8 mouse cellular contexts compared by ENCODE assay signal in the genomic region with DNA sequence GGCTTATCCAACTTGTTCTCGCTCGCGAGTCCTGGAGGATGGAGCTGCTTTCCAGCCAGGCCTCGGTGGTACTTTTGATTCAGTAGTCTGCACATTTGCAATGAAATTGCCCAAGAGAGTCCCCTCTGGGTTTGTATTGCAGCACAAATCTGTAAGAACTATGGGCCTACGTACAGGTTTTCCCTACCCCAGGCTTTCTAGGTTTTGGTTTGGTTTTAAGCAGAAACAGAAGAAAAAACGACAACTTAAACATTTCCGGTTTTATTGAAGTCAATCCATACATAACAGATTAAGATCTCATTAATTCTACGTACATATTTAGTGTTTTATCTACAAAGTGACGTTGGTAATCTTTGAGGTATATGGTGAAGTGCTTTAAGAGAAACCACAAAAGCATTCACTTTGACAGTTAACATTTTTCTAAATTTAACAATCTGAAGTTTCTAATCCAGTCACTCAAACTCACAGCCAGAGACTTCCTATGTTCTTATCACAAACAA. TPM values are rescaled to one million over a fixed set of nuclear protein-coding genes. Genes with fewer than 3 reads are reported as not detected.
A peak's percentile ranks its signal among the peaks of the same experiment; 100 is the strongest.
DNase-seq lines count a peak whose midpoint lies in the region; ATAC-seq lines count a peak whose summit lies in the region.

No protein-coding gene starts in this region.

- H3K27ac ChIP-seq in limb, embryonic 11.5 days (replicated peaks; ENCODE audit: low read depth, low read length) = no peak overlapping the region
- no peak overlapping the region for H3K27ac ChIP-seq in stomach, embryonic 16.5 days (ENCODE audit: low read length)

- H3K27me3 ChIP-seq in limb, embryonic 11.5 days (ENCODE audit: control insufficient read depth, insufficient read depth, low read length) = 0 out of 2 replicates have a peak, but pooled peaks cover 3% of the 10 kb centered on the region
- no peaks in the 10 kb centered on the region for H3K27me3 ChIP-seq in stomach, embryonic 16.5 days (ENCODE audit: control insufficient read depth, insufficient read depth, low read length)

- H3K4me2 ChIP-seq in limb, embryonic 11.5 days (ENCODE audit: low read depth, severe bottlenecking) = peak overlapping the region; percentile 100
- H3K4me2 ChIP-seq in stomach, embryonic 16.5 days (ENCODE audit: low read depth, low read length) = peak overlapping the region; percentile 99

- 0 out of 2 replicates have a peak, but pooled peaks cover 5% of the 10 kb centered on the region for H3K4me1 ChIP-seq in limb, embryonic 11.5 days (ENCODE audit: control insufficient read depth, insufficient read depth, low read length)
- H3K4me1 ChIP-seq in stomach, embryonic 16.5 days (ENCODE audit: control insufficient read depth, insufficient read depth, low read length) = 0 out of 2 replicates have a peak, but pooled peaks cover 3% of the 10 kb centered on the region

- ATAC-seq in limb, embryonic 11.5 days (ENCODE audit: insufficient number of reproducible peaks, low FRiP score, low TSS enrichment, low read depth) = no peak
- ATAC-seq in stomach, embryonic 16.5 days (ENCODE audit: insufficient read depth, low FRiP score) = no peak

- no peaks in the 10 kb centered on the region for H3K9me3 ChIP-seq in limb, embryonic 11.5 days (ENCODE audit: control insufficient read depth, low read length)
- no peaks in the 10 kb centered on the region for H3K9me3 ChIP-seq in stomach, embryonic 16.5 days (replicated peaks; ENCODE audit: control insufficient read depth, low read length)

- WGBS in limb, embryonic 11.5 days = 28% methylated on average over 9 of the region's 9 CpGs
- WGBS in stomach, embryonic 16.5 days = 24% methylated on average over 9 of the region's 9 CpGs

- no peaks in the 10 kb centered on the region for H3K36me3 ChIP-seq in limb, embryonic 11.5 days (ENCODE audit: control insufficient read depth, insufficient read depth, low read length)
- H3K36me3 ChIP-seq in stomach, embryonic 16.5 days (ENCODE audit: control insufficient read depth, insufficient read depth, low read length) = no peaks in the 10 kb centered on the region

- H3K9ac ChIP-seq in limb, embryonic 11.5 days (ENCODE audit: low read length) = peak overlapping the region; percentile 45
- peak overlapping the region; percentile 79 for H3K9ac ChIP-seq in stomach, embryonic 16.5 days (ENCODE audit: low read length)

- peak overlapping the region; percentile 64 for H3K4me3 ChIP-seq in limb, embryonic 11.5 days (ENCODE audit: low read depth, low read length)
- peak overlapping the region; percentile 79 for H3K4me3 ChIP-seq in stomach, embryonic 16.5 days (replicated peaks; ENCODE audit: low read length)

- peak; percentile 39 for DNase-seq in embryo, embryonic 9.5 days (ENCODE audit: extremely low spot score)
- DNase-seq in embryo, embryonic 10 days (ENCODE audit: low spot score) = no peak
- peak; percentile 32 for DNase-seq in thymus, postnatal 0 days (ENCODE audit: low spot score)
- DNase-seq in thymus, adult 18-20 months = no peak
- DNase-seq in limb, embryonic 11.5 days (ENCODE audit: low spot score) = no peak
- no peak for DNase-seq in frontal cortex, postnatal 14 days (ENCODE audit: low spot score in 2 of 2)
- no peak for DNase-seq in right cerebral cortex, postnatal 36 days (ENCODE audit: low spot score in 2 of 2)

RNA-seq across cellular contexts. Expression of gene Zdhhc23, which starts 0.6 kb away (rescaled TPM):
- 1.7 and 2.8 TPM in 2 replicates for polyA plus RNA-seq in thymus, postnatal 0 days (2015; fragmentation: Nextera tagmentation; extraction: Ambion mirVana)
- 0.61 and 0.64 TPM in 2 replicates for polyA plus RNA-seq in limb, embryonic 11.5 days (2014; fragmentation: Nextera tagmentation; extraction: Ambion mirVana)
- 3.0 and 3.2 TPM in 2 replicates for polyA plus RNA-seq in stomach, embryonic 16.5 days (2015; fragmentation: Nextera tagmentation; extraction: Ambion mirVana)

RNA-seq across cellular contexts. Expression of gene Qtrt2, which starts 53.6 kb away (rescaled TPM):
- polyA plus RNA-seq in thymus, postnatal 0 days (2015; fragmentation: Nextera tagmentation; extraction: Ambion mirVana) = 15.3 and 16.0 TPM in 2 replicates
- polyA plus RNA-seq in limb, embryonic 11.5 days (2014; fragmentation: Nextera tagmentation; extraction: Ambion mirVana) = 40.1 and 46.8 TPM in 2 replicates
- 24.2 and 24.7 TPM in 2 replicates for polyA plus RNA-seq in stomach, embryonic 16.5 days (2015; fragmentation: Nextera tagmentation; extraction: Ambion mirVana)

Comparison
In these comparisons a context has a peak if more than half of its experiments do, and no peak if none do; other contexts are left out.
1. DNase-seq: peak in embryo, embryonic 9.5 days (single experiment) and thymus, postnatal 0 days (single experiment); none in embryo, embryonic 10 days (single experiment), thymus, adult 18-20 months (0 of 2), limb, embryonic 11.5 days (single experiment), frontal cortex, postnatal 14 days (0 of 2) and right cerebral cortex, postnatal 36 days (0 of 2).